Mouse (Mus musculus) lung, embryonic 14.5 days (tissue): ENCODE results near the gene March9. TPM values are rescaled to one million over a fixed set of nuclear protein-coding genes. Genes with fewer than 3 reads are reported as not detected.
"Not testable (repeated sequence)": the region's sequence is repeated elsewhere in the genome, so short reads cannot be mapped to it uniquely, and the experiment has no call there.

Experiments used
- ATAC-seq: fragments of 200-750 bp; cut with Nextera tagmentation; 2 replicates; pipeline ENCODE4 v1.8.0; 2017; ENCODE audit warnings: mild to moderate bottlenecking, moderate TSS enrichment, moderate library complexity; ENCODE audit not compliant: insufficient read depth
- DNase-seq: peaks from one replicate; pipeline ENCODE4 v3.0.0-alpha.2; 2015
- H3K27ac ChIP-seq: fragments of 300-500 bp; sonication (generic); 2 replicates; pipeline ENCODE4 v1.5.1; 2014; ENCODE audit warnings: low read depth, mild to moderate bottlenecking, moderate library complexity
- H3K27me3 ChIP-seq: fragments of 300-500 bp; sonication (generic); 2 replicates; pipeline ENCODE4 v1.6.1; 2014; ENCODE audit warnings: low read length, control low read depth; ENCODE audit not compliant: insufficient read depth
- H3K36me3 ChIP-seq: fragments of 300-500 bp; sonication (generic); 2 replicates; pipeline ENCODE4 v1.6.1; 2014; ENCODE audit warnings: control low read depth; ENCODE audit not compliant: insufficient read depth
- H3K4me1 ChIP-seq: fragments of 300-500 bp; sonication (generic); 2 replicates; pipeline ENCODE4 v1.6.1; 2014; ENCODE audit warnings: antibody characterized with exemption, control low read depth; ENCODE audit not compliant: insufficient read depth
- H3K4me2 ChIP-seq: fragments of 300-500 bp; sonication (generic); 2 replicates; pipeline ENCODE4 v1.6.1; 2014; ENCODE audit warnings: mild to moderate bottlenecking
- H3K4me3 ChIP-seq: fragments of 300-500 bp; sonication (generic); 2 replicates; pipeline ENCODE4 v1.5.1; 2014; ENCODE audit warnings: low read depth, low read length
- H3K9ac ChIP-seq: fragments of 300-500 bp; sonication (generic); 2 replicates; pipeline ENCODE4 v1.6.1; 2014
- H3K9me3 ChIP-seq: fragments of 300-500 bp; sonication (generic); 2 replicates; pipeline ENCODE4 v1.6.1; 2016; ENCODE audit warnings: low read depth, low read length, control low read depth
- CTCF ChIP-seq: IDR thresholded peaks from 2 replicates; pipeline ENCODE4 v1.5.1; 2016; ENCODE audit warnings: antibody characterized with exemption, low read depth
- WGBS: fragments of 180-500 bp; shearing (Covaris S2); extraction: QIAGEN DNeasy Blood & Tissue Kit; methylation state at CpG from one replicate; pipeline ENCODE4 v1.1.7; 2014; 5-methylcytosine and 5-hydroxymethylcytosine counted together
- polyA plus RNA-seq: library from polyadenylated mRNA; unstranded; fragments of >200 nt; fragmentation: Nextera tagmentation; extraction: Ambion mirVana; gene quantifications from 2 replicates; pipeline ENCODE4 v1.2.1, GENCODE M21; 2014

Gene March9
- polyA plus RNA-seq, 1 experiment from 2014 or later, result 1.5 TPM

DNA sequence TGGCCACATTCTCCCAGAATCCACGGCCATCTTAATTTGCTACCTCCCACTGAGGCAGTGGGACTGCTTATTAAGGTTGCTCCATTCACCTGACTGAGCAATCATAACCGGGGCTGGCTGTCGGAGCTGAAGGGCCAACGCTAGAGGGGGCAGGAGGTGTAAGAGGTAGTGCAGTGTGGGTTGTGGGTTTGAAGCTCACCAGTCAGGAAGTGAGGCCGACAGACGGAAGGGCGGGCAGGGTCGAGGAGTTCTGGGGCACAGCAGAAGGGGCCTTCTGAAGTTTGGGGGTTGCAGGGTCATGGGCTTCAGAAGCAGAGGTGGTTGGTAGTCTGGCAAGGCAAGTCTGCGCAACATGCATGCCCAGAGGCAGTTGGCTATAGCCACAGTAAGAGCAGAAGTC is 15.1 kb upstream of the March9 start, which contains the start of gene Agap2:
TSS of gene Agap2 (plus strand) at position 205 of the 400 bp plus-strand sequence.
- Histone ChIP-seq H3K9ac (no peak within 1 kb of the TSS), H3K4me1 (0 out of 2 replicates have a peak, but pooled peaks cover 3% of the 10 kb centered on the region), H3K9me3 (no peaks in the 10 kb centered on the region), H3K4me2 (no peak within 1 kb of the TSS), H3K36me3 (no peaks in the 10 kb centered on the region), H3K27me3 (peaks cover 32% of the 10 kb centered on the region), H3K27ac (no peak within 1 kb of the TSS), H3K4me3 (no peak within 1 kb of the TSS)
- 65% methylated on average over 9 of the region's 9 CpGs for WGBS
- no peak for DNase-seq
- no peak for ATAC-seq
- peak; percentile 20; the same call in 1 of the 2 replicates for TF ChIP-seq CTCF

DNA sequence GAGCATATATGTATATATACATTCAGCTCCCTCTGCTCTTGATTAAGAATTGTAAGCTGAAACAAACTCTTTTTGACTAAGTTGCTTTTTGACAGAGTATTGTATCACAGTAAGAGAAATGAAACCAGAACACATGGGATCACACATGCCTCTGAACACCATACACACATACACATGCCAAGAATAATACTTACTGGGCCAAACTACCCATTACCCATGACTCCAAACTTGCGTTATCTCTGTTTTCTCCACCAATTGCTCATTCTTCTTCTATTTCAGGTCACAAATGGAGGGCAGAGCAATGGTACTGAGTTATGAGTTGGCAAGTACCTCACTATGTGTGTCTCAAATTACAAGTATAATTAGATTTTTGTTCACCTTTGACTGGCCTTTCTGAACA is 14.0 kb upstream of the March9 start:
- Histone ChIP-seq H3K9me3 (no peaks in the 10 kb centered on the region), H3K9ac (no peak overlapping the region), H3K4me1 (0 out of 2 replicates have a peak, but pooled peaks cover 8% of the 10 kb centered on the region), H3K4me3 (no peak overlapping the region), H3K36me3 (no peaks in the 10 kb centered on the region), H3K4me2 (no peak overlapping the region), H3K27me3 (peaks cover 21% of the 10 kb centered on the region), H3K27ac (no peak overlapping the region)
- 98% methylated on average over 1 of the region's 1 CpGs for WGBS
- ATAC-seq (no peak), DNase-seq (no peak)
- no peak for TF ChIP-seq CTCF

DNA sequence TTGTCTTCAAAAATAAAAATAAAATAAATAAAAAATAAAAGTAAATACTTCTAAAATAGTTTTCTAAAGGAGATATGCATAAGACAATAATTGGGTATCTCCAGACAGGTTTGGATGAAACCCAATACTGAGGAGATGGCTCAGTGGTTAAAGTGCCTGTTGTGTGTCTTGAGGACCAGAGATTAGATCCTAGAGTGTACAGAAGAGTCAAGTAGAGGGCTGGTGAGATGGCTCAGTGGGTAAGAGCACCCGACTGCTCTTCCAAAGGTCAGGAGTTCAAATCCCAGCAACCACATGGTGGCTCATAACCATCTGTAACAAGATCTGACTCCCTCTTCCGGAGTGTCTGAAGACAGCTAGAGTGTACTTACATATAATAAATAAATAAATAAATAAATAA is 13.0 kb upstream of the March9 start:
- 67% methylated on average over 2 of the region's 2 CpGs for WGBS
- not testable (repeated sequence) for H3K36me3 ChIP-seq, H3K4me3 ChIP-seq, ATAC-seq, H3K27ac ChIP-seq, H3K9ac ChIP-seq, DNase-seq, H3K9me3 ChIP-seq, H3K4me2 ChIP-seq
- Histone ChIP-seq H3K4me1 (peaks cover 11% of the 10 kb centered on the region; the same call in 1 of the 2 replicates), H3K27me3 (peaks cover 11% of the 10 kb centered on the region)

DNA sequence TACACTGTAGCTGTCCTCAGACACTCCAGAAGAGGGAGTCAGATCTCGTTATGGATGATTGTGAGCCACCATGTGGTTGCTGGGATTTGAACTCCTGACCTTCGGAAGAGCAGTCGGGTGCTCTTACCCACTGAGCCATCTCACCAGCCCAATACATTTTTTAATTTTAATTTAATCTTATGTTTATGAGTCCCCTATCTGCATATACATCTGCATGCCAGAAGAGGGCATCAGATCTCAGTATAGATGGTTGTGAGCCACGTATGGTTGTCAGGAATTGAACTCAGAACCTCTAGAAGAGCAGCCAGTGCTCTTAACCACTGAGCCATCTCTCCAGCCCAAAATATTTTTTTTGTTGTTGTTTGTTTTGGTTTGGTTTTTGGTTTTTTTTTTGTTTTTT is 12.3 kb upstream of the March9 start:
- H3K9ac ChIP-seq, H3K9me3 ChIP-seq: not testable (repeated sequence)
- 77% methylated on average over 4 of the region's 4 CpGs for WGBS

DNA sequence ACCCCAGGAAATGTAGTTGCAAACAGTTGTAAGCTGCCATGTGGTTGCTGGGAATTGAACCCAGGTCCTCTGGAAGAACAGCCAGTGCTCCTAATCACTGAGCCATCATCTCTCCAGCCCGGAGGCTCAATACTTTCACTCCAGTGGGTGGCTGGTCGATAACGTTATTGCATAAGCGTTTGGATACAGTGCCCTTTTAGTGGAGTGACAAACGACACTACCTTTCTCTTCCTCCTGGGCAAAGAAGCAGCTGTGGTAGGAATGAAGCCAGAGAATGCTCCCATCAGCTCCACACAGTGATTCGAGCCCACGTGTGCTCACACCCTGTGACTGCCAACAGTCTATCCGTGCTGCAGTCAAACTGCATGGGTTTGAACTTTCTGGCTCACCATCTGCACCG is 11.2 kb upstream of the March9 start:
- Histone ChIP-seq H3K4me1 (peaks cover 11% of the 10 kb centered on the region; the same call in 1 of the 2 replicates), H3K27me3 (no peaks in the 10 kb centered on the region), H3K9ac (peak overlapping the region; percentile 71), H3K4me2 (peak overlapping the region; percentile 92), H3K9me3 (no peaks in the 10 kb centered on the region), H3K4me3 (peak overlapping the region; percentile 61), H3K27ac (no peak overlapping the region), H3K36me3 (peaks cover 26% of the 10 kb centered on the region)
- no peak for TF ChIP-seq CTCF
- no peak for ATAC-seq
- no peak for DNase-seq
- WGBS, result 69% methylated on average over 9 of the region's 9 CpGs

More for the DNA sequence above, 12.3 kb upstream of the March9 start:
- 0 out of 2 replicates have a peak, but pooled peaks have one; percentile 16 for TF ChIP-seq CTCF
- not testable (repeated sequence) for ATAC-seq, DNase-seq, H3K4me3 ChIP-seq, H3K27ac ChIP-seq, H3K27me3 ChIP-seq, H3K4me2 ChIP-seq
- Histone ChIP-seq H3K4me1 (peaks cover 11% of the 10 kb centered on the region; the same call in 1 of the 2 replicates), H3K36me3 (peaks cover 15% of the 10 kb centered on the region)

DNA sequence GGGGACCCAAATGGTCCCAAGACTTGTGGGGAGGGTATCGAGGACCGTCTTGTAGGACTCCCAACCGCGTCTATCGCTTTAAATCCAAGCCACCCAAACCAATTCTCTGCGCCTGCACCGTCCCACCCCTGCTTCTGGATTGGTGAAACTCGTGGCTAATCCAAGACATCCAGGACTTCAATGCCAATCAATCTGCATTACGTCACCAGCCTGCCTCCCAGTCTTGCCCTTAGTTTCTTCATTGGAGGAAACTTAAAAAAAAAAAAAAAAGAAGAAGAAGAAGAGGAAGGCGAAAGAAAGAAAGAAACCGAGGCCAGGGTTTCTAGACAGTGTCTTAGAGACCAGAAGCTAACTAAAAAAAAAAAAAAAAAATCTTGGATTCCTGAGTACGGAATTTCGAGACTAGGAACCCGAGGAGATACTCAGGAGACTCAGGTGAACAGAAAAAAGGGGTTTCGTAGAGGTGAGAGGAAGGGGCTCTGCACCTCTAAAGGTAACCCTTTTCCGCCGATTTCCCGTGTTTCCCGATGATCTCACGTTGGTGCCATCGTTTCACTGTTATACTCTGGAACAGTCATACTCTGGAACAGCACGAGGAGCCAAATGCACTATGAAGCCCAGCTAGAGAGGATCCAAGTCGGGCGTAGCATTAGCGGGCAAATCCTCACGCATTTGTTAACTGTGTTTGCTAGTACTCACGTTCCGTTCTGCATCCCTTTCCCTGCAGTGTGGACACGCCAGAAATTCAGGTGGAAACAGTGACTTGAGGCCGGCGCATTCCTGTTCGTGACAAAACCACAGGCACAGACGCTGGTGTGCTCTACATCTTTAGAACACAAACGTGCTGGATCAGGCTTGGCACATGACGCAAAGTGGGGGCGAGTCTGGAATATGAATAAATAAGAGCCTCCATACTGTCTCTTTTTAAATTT is 10.5 kb upstream of the March9 start, which contains the start of gene Tspan31:
TSS of gene Tspan31 (minus strand) at position 75 of the 932 bp plus-strand sequence.
- DNase-seq, result peak; percentile 98
- Histone ChIP-seq H3K4me1 (peaks cover 11% of the 10 kb centered on the region; the same call in 1 of the 2 replicates), H3K4me2 (peak within 1 kb of the TSS; percentile 92), H3K36me3 (peaks cover 34% of the 10 kb centered on the region), H3K4me3 (peak within 1 kb of the TSS; percentile 61), H3K27me3 (no peaks in the 10 kb centered on the region), H3K9me3 (no peaks in the 10 kb centered on the region), H3K27ac (peak within 1 kb of the TSS; percentile 81), H3K9ac (peak within 1 kb of the TSS; percentile 71)
- TF ChIP-seq CTCF, result no peak
- peak; percentile 90 for ATAC-seq
- WGBS, result 1% methylated on average over 36 of the region's 36 CpGs
